Mouse (Mus musculus) CH12F3 (cell line): ENCODE data around the gene Arl6.

Experiments used
- in situ Hi-C: fragments of 300-500 bp; cut with MboI; formaldehyde crosslinking; loops from 2 replicates; pipeline ENCODE4 v1.14.3; 2020; ENCODE audit warnings: low sequenced_read_pairs

Gene Arl6

DNA sequence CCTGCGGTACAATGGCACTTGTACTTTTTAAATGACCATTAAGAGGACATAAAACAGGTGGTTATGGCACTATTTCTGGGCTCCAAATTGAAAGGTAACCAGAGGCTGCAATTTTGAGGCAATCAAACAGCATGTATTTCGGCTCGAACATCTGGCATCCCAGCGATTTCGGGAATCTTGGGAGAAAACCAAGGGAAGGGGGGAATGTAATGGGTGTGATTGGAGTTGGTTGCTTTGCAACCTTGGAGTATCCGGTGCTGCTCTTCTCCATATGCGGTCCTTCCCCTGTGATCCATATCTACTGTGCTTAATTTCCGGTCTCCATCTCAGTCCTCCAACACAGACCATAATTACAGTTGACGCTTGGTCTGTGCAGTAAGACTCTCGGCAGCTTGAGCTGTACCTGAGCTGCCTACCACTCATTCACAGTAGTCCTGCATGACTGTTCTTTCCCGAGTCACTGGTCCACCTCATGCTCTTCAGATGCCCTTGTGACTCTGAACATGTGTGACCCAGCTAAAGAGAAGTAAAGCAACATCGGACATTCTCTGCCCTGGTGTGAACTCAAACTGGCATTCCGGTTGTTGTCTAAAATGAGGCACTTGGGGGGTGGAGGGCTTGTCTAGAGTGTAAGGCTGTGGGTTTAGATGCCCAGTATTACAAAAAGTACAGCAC, 50.7 kb downstream of the Arl6 start:
- in situ Hi-C loops, result no loop called here

DNA sequence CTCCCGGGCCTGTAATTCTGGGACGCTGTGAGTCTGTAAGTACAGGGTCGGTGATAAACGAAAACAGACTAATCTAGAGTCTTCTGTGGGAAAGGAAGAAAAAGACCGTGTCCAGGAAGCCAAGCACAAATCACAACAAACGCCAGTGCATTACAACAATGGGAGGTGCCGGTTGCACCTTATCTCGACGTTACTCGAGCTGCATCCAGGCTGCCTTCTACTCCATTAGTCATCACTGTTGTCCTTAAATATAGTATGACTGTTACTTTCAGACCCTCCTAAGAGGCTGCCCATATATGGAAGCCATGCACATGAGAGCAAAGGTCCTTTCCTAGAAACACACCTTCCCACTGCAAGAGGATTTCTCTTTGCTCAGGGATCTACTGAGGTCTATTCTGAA, 51.4 kb downstream of the Arl6 start:
- in situ Hi-C loops, result no loop called here

GRCm38 (mm10) chr16:59586911-59587310, 52.3 kb downstream of the Arl6 start:
- in situ Hi-C loops, result no loop called here

GRCm38 (mm10) chr16:59586276-59586675, 52.9 kb downstream of the Arl6 start:
- in situ Hi-C loops, result no loop called here

GRCm38 (mm10) chr16:59585706-59586244, 53.4 kb downstream of the Arl6 start:
- in situ Hi-C loops, result no loop called here

DNA sequence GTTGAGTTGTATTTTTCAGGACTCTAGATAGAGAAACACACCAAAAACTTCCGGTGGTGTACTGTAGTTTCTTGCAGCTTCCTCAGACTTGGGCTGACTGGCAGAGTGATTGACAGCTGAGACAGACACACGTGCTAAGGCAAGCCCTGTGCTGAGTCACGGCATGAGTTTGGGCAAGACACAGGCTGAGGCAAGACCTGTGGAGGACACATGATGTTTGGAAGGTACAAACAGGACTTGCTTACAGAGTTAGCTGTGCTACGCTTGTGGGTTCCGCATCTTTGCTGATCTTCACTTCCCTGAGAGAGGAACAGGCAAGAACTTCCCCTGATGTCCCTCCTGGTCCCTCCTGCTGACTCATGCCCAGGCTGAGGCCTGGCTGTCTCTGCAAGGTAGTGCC, 55.7 kb downstream of the Arl6 start:
- in situ Hi-C loops, result no loop called here

DNA sequence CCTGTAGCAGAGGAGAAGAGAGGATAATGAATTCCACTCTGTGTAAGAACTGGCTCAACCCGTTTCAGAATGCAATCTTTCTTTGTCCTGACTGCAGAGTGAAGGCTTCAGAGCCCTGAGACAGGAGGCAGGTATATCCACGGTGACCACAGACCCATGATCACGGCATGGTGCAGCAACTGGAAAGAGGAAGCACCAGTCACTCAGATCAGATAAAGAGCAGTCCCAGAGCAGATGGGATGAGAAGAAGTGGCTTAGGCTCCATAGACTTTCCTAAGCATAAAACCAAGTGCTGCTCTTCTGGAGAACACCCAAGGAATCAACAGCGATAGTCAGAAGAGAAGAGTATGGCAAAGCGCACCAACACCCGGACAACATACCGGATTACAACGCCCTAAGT, 60.0 kb downstream of the Arl6 start:
- in situ Hi-C loops, result no loop called here

DNA sequence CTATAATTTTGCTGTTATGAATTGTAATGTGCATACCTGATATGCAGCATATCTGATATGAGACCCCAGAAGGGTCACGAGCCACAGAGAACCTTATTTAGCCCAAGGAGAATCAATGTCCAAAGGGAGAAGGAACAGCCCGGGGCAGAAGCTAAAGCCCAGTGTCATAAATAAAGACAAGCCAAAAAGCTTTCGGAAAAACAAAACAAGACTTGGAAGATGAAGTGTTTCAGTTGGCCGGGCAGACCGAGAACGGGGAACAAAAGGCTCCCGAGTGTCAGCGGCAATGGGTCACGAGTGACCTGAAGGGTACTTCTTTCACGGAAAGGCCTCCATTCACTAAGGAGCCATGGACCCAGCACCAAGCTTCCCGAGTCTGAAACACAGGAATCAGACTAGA, 65.2 kb downstream of the Arl6 start:
- in situ Hi-C loops, result no loop called here

- in situ Hi-C loops, result no loop called here
Observed at GRCm38 (mm10) chr16:59572685-59573084, 66.5 kb downstream of the Arl6 start.

- in situ Hi-C loops, result no loop called here
Observed at GRCm38 (mm10) chr16:59570807-59571206, 68.4 kb downstream of the Arl6 start.

DNA sequence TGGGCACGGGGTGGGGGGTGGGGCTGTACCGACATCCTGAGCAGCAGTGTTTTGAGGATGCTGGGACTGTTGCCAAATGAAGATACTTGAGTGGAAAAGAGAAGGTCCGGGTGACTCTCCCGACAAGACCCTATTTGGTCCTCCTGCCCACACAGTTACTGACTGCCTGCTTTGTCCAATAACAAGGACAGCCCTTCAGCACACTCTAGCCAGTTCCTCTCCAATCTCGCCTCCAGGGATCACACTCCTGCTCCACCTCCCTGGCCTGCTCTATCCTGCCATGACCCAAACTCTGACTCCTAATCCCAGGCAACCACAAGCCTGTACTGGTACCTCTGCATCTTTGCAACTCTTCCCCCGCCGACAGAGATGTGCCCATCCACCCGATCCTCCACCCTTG, 69.4 kb downstream of the Arl6 start:
- in situ Hi-C loops, result no loop called here

DNA sequence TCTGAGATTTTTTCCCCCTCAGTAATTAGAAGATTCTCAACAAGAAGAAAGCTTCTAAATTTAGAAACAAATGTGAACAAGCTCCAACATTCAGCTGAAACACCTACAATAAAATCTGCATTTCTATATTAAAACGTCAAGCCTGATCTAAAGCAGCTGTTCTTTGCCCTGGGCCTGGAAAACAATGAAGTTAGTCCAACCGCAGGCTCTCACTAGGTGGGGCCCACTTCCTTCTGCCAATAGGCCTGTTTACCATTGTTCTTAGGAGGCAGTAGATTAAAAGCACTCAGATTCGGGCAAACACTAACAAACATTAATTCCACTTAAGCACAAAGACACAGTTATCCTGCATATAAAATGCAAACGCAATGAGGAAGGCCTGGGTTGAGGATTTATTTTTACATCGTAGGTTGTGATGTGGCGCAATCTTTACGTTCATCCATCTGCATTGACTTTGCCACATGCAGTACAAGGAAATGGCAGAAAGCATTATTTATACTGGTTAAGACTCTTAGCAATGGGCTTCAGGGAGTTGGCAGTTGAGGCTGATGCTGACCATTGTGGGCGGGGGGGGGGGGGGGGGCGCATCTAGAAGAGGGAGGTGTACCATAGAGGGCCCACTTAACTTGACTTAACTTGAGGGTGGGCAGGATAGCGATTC, 71.3 kb downstream of the Arl6 start:
- in situ Hi-C loops, result no loop called here

- in situ Hi-C loops, result no loop called here
Observed at GRCm38 (mm10) chr16:59566437-59566836, 72.8 kb downstream of the Arl6 start.

DNA sequence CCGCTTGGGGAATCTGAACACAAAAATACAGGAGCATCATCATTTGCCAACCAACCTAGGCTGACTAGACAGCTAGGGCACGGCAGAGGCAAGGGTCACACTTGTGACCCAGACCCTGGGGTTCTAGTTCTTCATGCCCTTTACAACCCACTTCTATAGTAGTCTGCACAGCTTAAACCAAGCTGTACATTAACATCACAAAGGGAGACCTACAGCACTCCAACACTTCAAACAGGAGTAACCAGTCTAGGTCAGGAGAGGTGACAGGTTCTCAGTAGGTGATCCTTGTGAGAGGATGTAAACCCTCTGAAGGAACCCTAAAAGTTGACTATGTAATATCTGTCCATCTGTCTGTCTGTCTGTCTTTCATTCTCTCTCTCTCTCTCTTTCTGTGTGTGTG, 73.6 kb downstream of the Arl6 start:
- in situ Hi-C loops, result no loop called here

DNA sequence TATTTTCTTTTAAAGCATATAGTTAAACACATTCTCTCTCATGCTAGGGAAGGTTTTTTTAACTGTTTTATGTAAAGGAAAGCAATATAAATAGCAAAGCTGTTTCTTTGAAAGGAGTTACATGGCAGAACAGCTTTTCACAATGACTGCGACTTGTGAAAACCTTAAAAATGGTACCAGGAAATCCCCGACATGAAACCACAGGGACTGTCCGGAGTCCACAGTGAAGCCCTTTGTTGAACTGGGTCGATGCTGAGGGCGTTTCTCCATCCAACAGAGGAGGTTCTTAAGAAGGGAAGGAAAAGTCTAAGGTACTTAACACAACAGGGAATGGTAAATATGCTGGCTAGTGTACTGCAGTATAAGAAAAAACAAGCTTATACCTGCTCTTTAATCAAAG, 75.2 kb downstream of the Arl6 start:
- in situ Hi-C loops, result no loop called here
